In the genomic region with DNA sequence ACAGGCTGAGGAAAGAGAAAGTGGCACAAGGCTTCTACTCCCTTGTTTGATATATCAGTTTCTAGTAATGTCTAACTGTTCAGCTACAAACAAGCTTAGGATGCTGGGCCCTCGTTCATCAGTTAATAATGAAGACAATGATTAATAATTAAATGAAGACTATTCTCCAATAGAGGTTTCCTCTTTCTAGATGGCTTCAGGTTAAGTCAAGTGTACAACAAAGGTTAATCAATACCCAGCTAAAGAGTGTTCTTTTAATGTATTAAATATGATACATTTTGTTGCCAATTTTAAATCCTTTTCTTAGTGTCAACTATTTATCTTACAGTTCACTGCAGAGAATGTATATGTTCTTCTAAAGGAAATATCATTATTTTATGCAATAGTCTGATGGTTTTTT, we compare ENCODE assay signal across 10 mouse cellular contexts. TPM values are rescaled to one million over a fixed set of nuclear protein-coding genes. Genes with fewer than 3 reads are reported as not detected.
DNase-seq lines count a peak whose midpoint lies in the region; ATAC-seq and TF ChIP-seq lines count a peak whose summit lies in the region.
"Not testable (repeated sequence)": the region's sequence is repeated elsewhere in the genome, so short reads cannot be mapped to it uniquely, and the experiment has no call there.
"Had no signal": no experiment of that assay in that cellular context is flagged by ENCODE, and none has a peak within 500 bp of the region (broad histone marks: within the 10 kb centered on the region; RNA-seq: fewer than 3 reads in every experiment).

A gene (minus strand): TSS at position 101 of the 400 bp plus-strand sequence.

- not testable (repeated sequence) for H3K27me3 ChIP-seq in kidney, adult 2 months (replicated peaks; ENCODE audit: control insufficient read depth, insufficient read depth, low read length); kidney, embryonic 15.5 days; kidney, embryonic 16.5 days (ENCODE audit: insufficient read depth, low read length); kidney, postnatal 0 days (ENCODE audit: insufficient read depth, low read length)

- TF ChIP-seq POLR2A in kidney, adult 2 months (IDR thresholded peaks at IDR 0.05; ENCODE audit: low read depth, low read length), result not testable (repeated sequence)

- peak within 1 kb of the TSS; percentile 31; the same call in 1 of the 2 replicates for H3K27ac ChIP-seq in kidney, adult 2 months (ENCODE audit: insufficient read depth, low read depth, low read length)
- not testable (repeated sequence) for H3K27ac ChIP-seq in kidney, embryonic 15.5 days; kidney, embryonic 16.5 days (ENCODE audit: low read length); kidney, postnatal 0 days

- H3K9me3 ChIP-seq in kidney, embryonic 15.5 days (replicated peaks); kidney, embryonic 16.5 days (ENCODE audit: low read length); kidney, postnatal 0 days (replicated peaks; ENCODE audit: low read length): not testable (repeated sequence)

- not testable (repeated sequence) for DNase-seq in kidney, adult 2 months; kidney, postnatal 0 days (ENCODE audit: low spot score)

- peak; percentile 36; the same call in 1 of the 2 replicates for ATAC-seq in kidney, embryonic 15.5 days (replicated peaks; ENCODE audit: low FRiP score)
- peak; percentile 46; the same call in 1 of the 2 replicates for ATAC-seq in kidney, embryonic 16.5 days (ENCODE audit: low FRiP score, low TSS enrichment)
- ATAC-seq in kidney, postnatal 0 days (replicated peaks; ENCODE audit: low FRiP score, low read depth), result not testable (repeated sequence)

- H3K4me3 ChIP-seq in kidney, adult 2 months (ENCODE audit: insufficient read depth, low read depth, low read length); kidney, embryonic 15.5 days (replicated peaks); kidney, embryonic 16.5 days (ENCODE audit: low read length); kidney, postnatal 0 days (replicated peaks; ENCODE audit: low read depth, low read length): not testable (repeated sequence)

- H3K4me2 ChIP-seq in kidney, embryonic 15.5 days; kidney, embryonic 16.5 days (replicated peaks; ENCODE audit: low read depth, low read length); kidney, postnatal 0 days (ENCODE audit: low read length): not testable (repeated sequence)

- not testable (repeated sequence) for H3K36me3 ChIP-seq in kidney, adult 2 months (ENCODE audit: control insufficient read depth, insufficient read depth, low read length); kidney, embryonic 15.5 days; kidney, embryonic 16.5 days (ENCODE audit: insufficient read depth, low read length); kidney, postnatal 0 days (ENCODE audit: insufficient read depth, low read length)

- not testable (repeated sequence) for H3K4me1 ChIP-seq in kidney, adult 2 months (ENCODE audit: control insufficient read depth, insufficient read depth, low read length); kidney, embryonic 15.5 days; kidney, embryonic 16.5 days (ENCODE audit: insufficient read depth, low read length); kidney, postnatal 0 days (replicated peaks; ENCODE audit: insufficient read depth, low read length)

- not testable (repeated sequence) for H3K9ac ChIP-seq in kidney, embryonic 15.5 days; kidney, embryonic 16.5 days (replicated peaks; ENCODE audit: low read length); kidney, postnatal 0 days (ENCODE audit: low read depth, low read length)

- TF ChIP-seq CTCF in kidney, adult 2 months (conservative IDR thresholded peaks at IDR 0.05; ENCODE audit: insufficient read depth, insufficient read length, low read depth, low read length); kidney, postnatal 0 days (IDR thresholded peaks at IDR 0.05; ENCODE audit: low read depth): not testable (repeated sequence)

- WGBS in kidney, adult 2 months, result no CpG with 5 or more reads among the region's 1 CpGs
- 67% methylated on average over 1 of the region's 1 CpGs for WGBS in kidney, embryonic 15.5 days
- WGBS in kidney, embryonic 16.5 days, result no CpG with 5 or more reads among the region's 1 CpGs
- no CpG with 5 or more reads among the region's 1 CpGs for WGBS in kidney, postnatal 0 days

RNA-seq across cellular contexts. Expression of the gene that starts here (rescaled TPM):
- polyA plus RNA-seq in kidney, adult 2 months (2012; rRNA removed), result 306 and 370 TPM in 2 replicates
- polyA plus RNA-seq in kidney, embryonic 15.5 days (2015; fragmentation: Nextera tagmentation; extraction: Ambion mirVana), result 25.8 and 26.4 TPM in 2 replicates
- polyA plus RNA-seq in kidney, embryonic 16.5 days (2015; fragmentation: Nextera tagmentation; extraction: Ambion mirVana), result 44.6 and 55.8 TPM in 2 replicates
- 83.6 and 90.6 TPM in 2 replicates for polyA plus RNA-seq in kidney, postnatal 0 days (2015; fragmentation: Nextera tagmentation; extraction: Ambion mirVana)
- polyA plus RNA-seq: activated CD4-positive, CD25-positive, alpha-beta regulatory T cell, adult 4 months; adrenal gland, adult 2 months; brain, embryonic 14.5 days; C2C12; CD4-positive, CD25-positive, alpha-beta regulatory T cell, adult 4 months; G1E had no signal
